Mouse (Mus musculus) fat pad, adult 2 months (tissue): ENCODE measurements around the gene Ncs1.

Experiments used
- DNase-seq: peaks from one replicate; pipeline ENCODE4 v3.0.0-alpha.2; 2011; ENCODE audit warnings: low read depth, low spot score; ENCODE audit errors: extremely low read depth

Ncs1 gene

DNA sequence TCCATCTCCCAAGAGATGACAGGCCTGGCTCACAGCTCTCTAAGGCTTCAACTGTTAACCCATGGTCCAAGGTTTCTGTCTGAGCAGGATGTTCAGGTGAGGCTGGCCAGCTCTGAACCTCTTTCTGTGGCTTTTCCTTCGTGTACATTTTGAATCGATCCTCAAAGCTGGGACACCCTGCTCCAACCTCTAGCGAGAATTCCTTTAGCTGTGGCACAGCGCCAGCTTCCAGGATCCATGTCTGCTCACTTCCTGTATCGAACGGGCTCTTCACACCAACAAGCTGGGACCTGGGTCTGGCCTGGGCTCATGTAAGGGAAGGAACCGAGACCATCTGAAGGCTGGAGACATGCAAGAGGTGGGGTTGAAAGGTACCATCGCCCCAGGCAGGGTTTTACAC, 1.4 kb upstream of the Ncs1 start:
- DNase-seq: no peak

GRCm38 (mm10) chr2:31245051-31245450, 572 bp upstream of the Ncs1 start:
- DNase-seq: no peak

- no peak for DNase-seq
Measured at GRCm38 (mm10) chr2:31246251-31246971, 788 bp downstream of the Ncs1 start.

DNA sequence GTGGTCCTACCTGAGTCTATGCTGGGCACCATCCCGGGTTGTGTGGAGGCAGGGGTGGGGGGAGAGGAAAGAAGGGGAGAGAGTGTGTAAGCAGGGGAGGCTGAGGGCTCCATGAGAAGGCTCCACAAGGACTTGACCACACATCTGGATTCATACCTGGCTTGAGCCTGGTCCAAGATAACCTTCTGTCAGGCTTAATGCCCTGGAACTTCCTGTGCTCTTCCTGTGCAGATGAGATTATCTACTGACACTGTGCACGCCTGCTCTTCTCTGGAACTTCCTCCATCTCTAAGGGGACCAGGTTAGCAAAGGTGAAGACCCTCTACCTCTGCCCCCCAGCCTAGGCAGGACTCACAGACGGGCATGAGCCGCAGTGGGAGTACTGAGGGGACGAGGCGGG, 3.2 kb downstream of the Ncs1 start:
- no peak for DNase-seq

GRCm38 (mm10) chr2:31252167-31252566, 6.5 kb downstream of the Ncs1 start:
- DNase-seq: no peak

GRCm38 (mm10) chr2:31253463-31253862, 7.8 kb downstream of the Ncs1 start:
- no peak for DNase-seq

DNA sequence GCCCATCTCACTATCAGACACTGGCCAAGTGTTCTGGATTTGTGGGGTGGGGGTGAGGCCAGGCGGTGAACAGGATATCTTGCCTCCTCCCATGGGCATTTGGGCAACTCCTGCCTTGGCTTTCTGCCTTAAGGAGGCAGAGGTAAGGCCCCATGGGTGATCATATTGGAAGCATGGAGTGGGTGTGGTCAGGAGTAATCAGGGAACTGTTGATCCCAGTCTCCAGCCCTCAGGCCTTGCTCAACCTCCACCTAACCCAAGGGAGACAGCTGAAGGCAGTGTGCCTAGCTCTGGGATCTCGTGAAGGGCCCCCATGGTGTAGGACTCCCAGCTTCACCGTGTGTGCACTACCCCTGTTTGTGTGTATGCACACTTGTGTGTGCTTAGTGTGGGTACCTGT, 9.2 kb downstream of the Ncs1 start:
- no peak for DNase-seq

DNA sequence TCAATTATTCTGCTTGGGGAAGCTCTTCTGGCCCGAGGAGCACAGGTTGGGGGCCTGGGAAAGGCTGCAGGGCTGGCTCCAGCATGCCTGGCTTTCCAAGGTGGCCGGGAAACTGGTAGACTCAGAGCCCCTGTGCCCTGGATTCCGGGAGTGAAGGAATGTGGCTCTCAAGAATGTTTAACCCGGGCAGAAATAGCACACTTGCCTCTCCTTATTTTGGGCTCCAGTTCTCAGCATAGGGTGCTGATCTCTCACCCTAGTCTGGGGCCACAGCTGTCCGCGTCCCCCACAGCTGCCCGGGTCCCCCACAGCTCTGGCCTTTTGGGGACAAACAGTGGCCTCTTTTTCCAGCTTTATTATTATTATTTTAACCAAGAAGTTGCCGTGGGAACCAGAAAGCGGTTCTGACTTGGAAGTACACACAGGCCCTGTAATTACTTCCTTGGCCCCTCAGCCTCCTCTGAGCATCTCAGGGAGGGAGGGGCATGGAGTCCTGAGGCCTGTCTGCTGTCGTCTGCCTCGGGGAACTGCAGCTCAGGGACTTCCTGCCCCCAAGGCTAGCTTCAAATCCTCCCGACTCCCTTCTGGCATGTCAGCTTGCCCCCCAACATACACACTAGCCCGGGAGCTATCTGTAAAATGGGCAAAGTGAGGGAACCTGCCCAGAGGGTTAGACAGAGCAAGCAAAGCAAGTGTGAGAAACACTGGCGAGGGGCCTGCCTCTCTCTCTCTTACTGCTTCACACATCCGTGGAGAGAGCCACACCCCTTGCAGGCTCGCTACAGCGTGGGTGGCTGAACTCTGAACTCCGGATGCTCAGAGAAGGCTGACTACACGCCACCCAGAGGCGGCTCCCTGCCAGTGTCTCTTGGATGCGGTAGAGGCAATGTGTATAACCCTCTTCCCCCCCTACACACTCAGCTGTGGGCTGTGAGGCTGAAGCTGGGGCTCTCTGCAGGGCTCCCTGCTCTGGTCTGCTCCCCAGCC, 10.6 kb downstream of the Ncs1 start:
- DNase-seq: no peak

- DNase-seq: no peak
Measured at GRCm38 (mm10) chr2:31257096-31257495, 11.5 kb downstream of the Ncs1 start.

GRCm38 (mm10) chr2:31258609-31259366, 13.2 kb downstream of the Ncs1 start:
- no peak for DNase-seq

DNA sequence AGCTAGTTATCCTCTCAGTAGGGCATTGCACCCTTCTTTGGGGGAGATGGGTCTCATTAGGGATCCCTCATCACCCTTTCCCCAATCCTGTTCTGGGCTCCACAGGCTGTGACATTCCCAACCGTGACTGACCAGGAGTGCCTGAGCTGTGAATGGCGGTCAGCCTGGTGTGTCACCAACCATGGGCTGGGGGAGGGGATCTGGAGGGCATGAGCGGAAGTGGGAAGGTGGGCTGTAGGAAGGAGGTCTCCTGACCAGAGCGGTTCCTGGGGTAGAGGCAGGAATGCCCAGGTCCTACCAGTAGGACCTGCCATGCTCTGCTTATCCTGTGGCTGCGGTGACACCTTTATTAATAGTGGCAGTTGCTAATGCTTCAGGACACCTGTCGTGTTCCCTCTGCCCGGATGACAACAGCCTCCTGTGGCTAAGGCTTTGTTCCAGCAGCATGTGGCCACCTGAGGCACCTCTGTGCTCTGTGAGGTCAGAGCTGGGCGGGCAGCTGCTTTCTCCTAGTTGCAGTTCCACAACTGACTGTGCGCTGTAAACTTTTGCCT, 13.8 kb downstream of the Ncs1 start:
- DNase-seq: no peak

GRCm38 (mm10) chr2:31260549-31260948, 14.9 kb downstream of the Ncs1 start:
- no peak for DNase-seq

- no peak for DNase-seq
Measured at GRCm38 (mm10) chr2:31263039-31263461, 17.4 kb downstream of the Ncs1 start.

- peak; percentile 61 for DNase-seq
Measured at GRCm38 (mm10) chr2:31263746-31264378, 18.2 kb downstream of the Ncs1 start.

DNA sequence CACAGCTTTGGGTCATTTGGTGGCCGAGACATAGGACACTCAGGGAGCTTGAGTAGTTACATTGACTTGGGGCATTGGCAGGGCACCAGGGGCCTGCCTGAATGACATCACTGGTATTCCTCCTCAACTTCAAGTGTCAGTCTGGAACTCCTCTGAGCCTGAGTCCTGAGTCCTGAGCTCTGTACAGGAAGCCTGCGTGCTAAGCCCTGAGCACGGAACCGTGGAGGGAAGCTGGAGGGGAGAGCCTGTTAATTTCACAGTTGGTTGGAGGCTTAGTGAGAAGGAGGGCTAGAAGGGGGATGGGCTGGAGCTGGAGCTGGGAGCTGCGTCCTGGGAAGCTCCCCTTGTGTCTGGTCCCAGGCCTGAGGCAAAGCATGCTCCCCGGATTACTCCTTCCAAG, 21.8 kb downstream of the Ncs1 start:
- no peak for DNase-seq

GRCm38 (mm10) chr2:31268631-31269030, 23.0 kb downstream of the Ncs1 start:
- no peak for DNase-seq

- no peak for DNase-seq
Measured at GRCm38 (mm10) chr2:31269188-31269587, 23.6 kb downstream of the Ncs1 start.

GRCm38 (mm10) chr2:31269847-31270246, 24.2 kb downstream of the Ncs1 start:
- no peak for DNase-seq

GRCm38 (mm10) chr2:31270470-31270869, 24.8 kb downstream of the Ncs1 start:
- no peak for DNase-seq

GRCm38 (mm10) chr2:31271071-31271470, 25.4 kb downstream of the Ncs1 start:
- no peak for DNase-seq

DNA sequence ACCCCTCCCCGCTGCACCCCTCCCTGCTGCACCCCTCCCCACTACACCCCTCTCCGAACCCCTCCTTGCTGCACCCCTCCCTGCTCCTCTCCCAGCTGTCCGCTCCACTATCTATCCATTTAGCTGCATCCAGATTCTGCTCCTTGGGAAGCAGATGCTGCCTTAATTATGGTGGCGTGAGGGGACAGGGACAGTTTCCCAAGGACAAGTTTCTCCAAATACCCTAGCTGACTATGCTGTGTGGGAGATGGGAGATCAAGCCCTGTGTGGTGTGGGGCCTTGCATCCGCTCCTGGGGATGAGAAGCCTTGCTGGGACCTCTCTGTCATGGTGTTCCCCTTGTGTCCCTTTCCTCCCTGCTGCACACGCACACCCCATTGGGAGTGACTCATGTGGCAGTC, 29.4 kb downstream of the Ncs1 start:
- no peak for DNase-seq
